Comparison of ENCODE assay signal across 15 mouse cellular contexts in genomic region chr6:122605483-122605882, GRCm38 (mm10). TPM values are rescaled to one million over a fixed set of nuclear protein-coding genes. Genes with fewer than 3 reads are reported as not detected.
DNase-seq lines count a peak whose midpoint lies in the region; ATAC-seq and TF ChIP-seq lines count a peak whose summit lies in the region.
"Had no signal": no experiment of that assay in that cellular context is flagged by ENCODE, and none has a peak within 500 bp of the region (broad histone marks: within the 10 kb centered on the region; RNA-seq: fewer than 3 reads in every experiment).

No protein-coding gene starts in this region.

- peak; percentile 43 for TF ChIP-seq CTCF in layer of hippocampus, adult 2 months (conservative IDR thresholded peaks at IDR 0.05)
- TF ChIP-seq CTCF in MEL (IDR thresholded peaks at IDR 0.05 in 2 of 3, conservative IDR thresholded peaks at IDR 0.05 in 1 of 3; ENCODE audit: control insufficient read depth in 1 of 3, insufficient read depth in 1 of 3, low read depth in 2 of 3, low read length in 3 of 3, poor library complexity in 1 of 3, severe bottlenecking in 1 of 3), result peak; percentile 52 to 71 (median 56)

- peaks cover 0 to 21% of the 10 kb centered on the region in 2 experiments; a peak in 3 of 4 replicates for H3K36me3 ChIP-seq in MEL (ENCODE audit: control insufficient read depth in 1 of 2, insufficient read depth in 2 of 2, low read length in 2 of 2)
- H3K36me3 ChIP-seq in midbrain, embryonic 16.5 days (ENCODE audit: control insufficient read depth, insufficient read depth, low read length), result no peaks in the 10 kb centered on the region
- H3K36me3 ChIP-seq: forebrain, embryonic 12.5 days; liver, embryonic 13.5 days had no signal

- peaks cover 24% of the 10 kb centered on the region for H3K79me2 ChIP-seq in MEL (ENCODE audit: control insufficient read depth, insufficient read depth, low read length, poor library complexity)

- no peak overlapping the region for H3K4me3 ChIP-seq in layer of hippocampus, adult 2 months
- H3K4me3 ChIP-seq in MEL (ENCODE audit: control insufficient read depth in 1 of 2, insufficient read depth in 1 of 2, low read depth in 2 of 2, low read length in 2 of 2), result no peak overlapping the region
- H3K4me3 ChIP-seq in midbrain, embryonic 16.5 days (ENCODE audit: low read depth, low read length), result no peak overlapping the region
- H3K4me3 ChIP-seq: forebrain, embryonic 12.5 days; liver, embryonic 13.5 days had no signal

- TF ChIP-seq POLR2A in MEL (IDR thresholded peaks at IDR 0.05; ENCODE audit: control insufficient read depth in 1 of 2, insufficient read depth in 1 of 2, low read depth in 1 of 2, low read length in 2 of 2, poor library complexity in 1 of 2), result no peak

- no peak; the same call in none of the 2 replicates for TF ChIP-seq RAD21 in MEL (IDR thresholded peaks at IDR 0.05; ENCODE audit: low read depth, low read length)

- no peaks in the 10 kb centered on the region for H3K9me3 ChIP-seq in MEL (replicated peaks; ENCODE audit: insufficient read depth, low read length)
- no peaks in the 10 kb centered on the region for H3K9me3 ChIP-seq in midbrain, embryonic 16.5 days (replicated peaks; ENCODE audit: control insufficient read depth, low read length, poor library complexity, severe bottlenecking)
- H3K9me3 ChIP-seq: forebrain, embryonic 12.5 days; liver, embryonic 13.5 days had no signal

- WGBS in midbrain, embryonic 16.5 days, result 87% methylated on average over 8 of the region's 8 CpGs

- DNase-seq in layer of hippocampus, adult 2 months (ENCODE audit: low spot score in 2 of 2), result no peak
- DNase-seq in layer of hippocampus, adult 9-11 months, result no peak
- DNase-seq in A20 (ENCODE audit: low read depth, low spot score) (peak; percentile 85), MEL (ENCODE audit: low read depth, low spot score) (peak; percentile 71)
- no peak for DNase-seq in frontal cortex, adult 2 months (ENCODE audit: extremely low spot score in 1 of 2, low spot score in 1 of 2)
- no peak for DNase-seq in heart, adult 9 months (ENCODE audit: low spot score in 2 of 2)
- DNase-seq: heart, adult 18-20 months; liver, embryonic 13.5 days had no signal

- peaks cover 9 to 22% of the 10 kb centered on the region in 2 experiments for H3K4me1 ChIP-seq in MEL (ENCODE audit: control insufficient read depth in 1 of 2, insufficient read depth in 2 of 2, low read length in 2 of 2)
- peaks cover 5% of the 10 kb centered on the region; the same call in 1 of the 2 replicates for H3K4me1 ChIP-seq in midbrain, embryonic 16.5 days (ENCODE audit: control insufficient read depth, insufficient read depth, low read length)

- peak; percentile 65 for ATAC-seq in megakaryocyte-erythroid progenitor cell, adult 5-6 weeks (replicated peaks; ENCODE audit: low FRiP score, low TSS enrichment, poor library complexity, severe bottlenecking)
- ATAC-seq in midbrain, embryonic 16.5 days, result no peak

- no peak for TF ChIP-seq EP300 in MEL (IDR thresholded peaks at IDR 0.05; ENCODE audit: low read depth in 1 of 2, low read length in 2 of 2)

- no peak overlapping the region for H3K27ac ChIP-seq in layer of hippocampus, adult 2 months
- H3K27ac ChIP-seq in MEL (ENCODE audit: control insufficient read depth, low read depth, low read length), result no peak overlapping the region
- no peak overlapping the region for H3K27ac ChIP-seq in midbrain, embryonic 16.5 days (ENCODE audit: low read length)
- H3K27ac ChIP-seq: forebrain, embryonic 12.5 days; liver, embryonic 13.5 days had no signal

- no peak overlapping the region for H3K4me2 ChIP-seq in midbrain, embryonic 16.5 days (ENCODE audit: low read length)
- H3K4me2 ChIP-seq: forebrain, embryonic 12.5 days; liver, embryonic 13.5 days had no signal

- no peak overlapping the region for H3K9ac ChIP-seq in MEL (ENCODE audit: control insufficient read depth, low read depth, low read length, poor library complexity, severe bottlenecking)
- H3K9ac ChIP-seq in midbrain, embryonic 16.5 days (ENCODE audit: low read depth, low read length), result no peak overlapping the region
- H3K9ac ChIP-seq: forebrain, embryonic 12.5 days; liver, embryonic 13.5 days had no signal

- no peaks in the 10 kb centered on the region for H3K27me3 ChIP-seq in MEL (ENCODE audit: control insufficient read depth in 1 of 2, insufficient read depth in 2 of 2, low read length in 2 of 2)
- no peaks in the 10 kb centered on the region for H3K27me3 ChIP-seq in midbrain, embryonic 16.5 days (ENCODE audit: control insufficient read depth, insufficient read depth, low read depth, low read length)
- H3K27me3 ChIP-seq: forebrain, embryonic 12.5 days; liver, embryonic 13.5 days had no signal

TF ChIP-seq in MEL, 35 proteins besides CTCF, POLR2A, EP300 and RAD21:
- TF ChIP-seq GATA1 (IDR thresholded peaks at IDR 0.05; ENCODE audit: low read depth, low read length), result no peak
- TF ChIP-seq ZKSCAN1 (IDR thresholded peaks at IDR 0.05; ENCODE audit: low read depth, low read length), result no peak
- no peak for TF ChIP-seq CHD2 (IDR thresholded peaks at IDR 0.05; ENCODE audit: low read length)
- TF ChIP-seq TBP (IDR thresholded peaks at IDR 0.05; ENCODE audit: low read depth, low read length), result no peak
- TF ChIP-seq ZMIZ1 (IDR thresholded peaks at IDR 0.05; ENCODE audit: low read depth, low read length), result no peak
- TF ChIP-seq MAX (IDR thresholded peaks at IDR 0.05; ENCODE audit: low read length), result no peak
- TF ChIP-seq ZNF384 (IDR thresholded peaks at IDR 0.05; ENCODE audit: low read depth, low read length), result no peak
- TF ChIP-seq MAFK (IDR thresholded peaks at IDR 0.05; ENCODE audit: borderline replicate concordance, low read depth, low read length), result no peak
- TF ChIP-seq KAT2A (conservative IDR thresholded peaks at IDR 0.05; ENCODE audit: low read depth, low read length), result no peak
- no peak for TF ChIP-seq SIN3A (IDR thresholded peaks at IDR 0.05; ENCODE audit: low read length)
- no peak for TF ChIP-seq MYC (IDR thresholded peaks at IDR 0.05; ENCODE audit: low read depth, low read length)
- TF ChIP-seq TCF12 (IDR thresholded peaks at IDR 0.05; ENCODE audit: low read depth, low read length), result no peak
- TF ChIP-seq SMC3 (IDR thresholded peaks at IDR 0.05; ENCODE audit: low read depth, low read length), result no peak
- no peak for TF ChIP-seq GABPA (IDR thresholded peaks at IDR 0.05; ENCODE audit: low read depth, low read length)
- TF ChIP-seq BHLHE40 (IDR thresholded peaks at IDR 0.05; ENCODE audit: borderline replicate concordance, low read depth, low read length), result no peak
- no peak for TF ChIP-seq E2F4 (IDR thresholded peaks at IDR 0.05; ENCODE audit: borderline replicate concordance, low read depth, low read length)
- TF ChIP-seq RCOR1 (IDR thresholded peaks at IDR 0.05; ENCODE audit: low read depth, low read length), result no peak
- no peak for TF ChIP-seq USF2 (IDR thresholded peaks at IDR 0.05; ENCODE audit: borderline replicate concordance in 1 of 2, insufficient read depth in 1 of 2, low read depth in 1 of 2, low read length in 2 of 2)
- no peak for TF ChIP-seq ELF1 (IDR thresholded peaks at IDR 0.05; ENCODE audit: low read depth, low read length)

RNA-seq across cellular contexts. Expression of gene Apobec1, which starts 3.2 kb away (rescaled TPM):
- 1 to 10 TPM; 1.5 to 2.3 TPM for total RNA-seq in layer of hippocampus, adult 2 months (2021)
- 4.5 and 4.9 TPM in 2 replicates for total RNA-seq in MEL (2012; rRNA removed)
- polyA plus RNA-seq in MEL (2012; ENCODE audit: insufficient read depth in 1 of 2, insufficient read length in 2 of 2, low read depth in 1 of 2, low replicate concordance in 2 of 2, missing spikeins in 1 of 2), result 1 to 10 TPM in 1 of 2 experiments, not detected in 1; 5.8 TPM
- total RNA-seq in megakaryocyte-erythroid progenitor cell, adult 5-6 weeks (2014; fragmentation: Nextera tagmentation), result 11.5 and 30.2 TPM in 2 replicates
- 3.1 and 6.2 TPM in 2 replicates for total RNA-seq in megakaryocyte-erythroid progenitor cell, adult 5-6 weeks (2017)
- polyA plus RNA-seq in frontal cortex, adult 2 months (2012; rRNA removed), result 3.3 and 5.5 TPM in 2 replicates
- 0.66 and 1.7 TPM in 2 replicates for polyA plus RNA-seq in midbrain, embryonic 16.5 days (2015; fragmentation: Nextera tagmentation; extraction: Ambion mirVana)

RNA-seq across cellular contexts. Expression of gene Gdf3, which starts 4.4 kb away (rescaled TPM):
- total RNA-seq in layer of hippocampus, adult 2 months (2021), result not detected
- 39.6 and 42.8 TPM in 2 replicates for total RNA-seq in MEL (2012; rRNA removed)
- 10 to 100 TPM in 1 of 2 experiments, not detected in 1; 50.2 TPM for polyA plus RNA-seq in MEL (2012; ENCODE audit: insufficient read depth in 1 of 2, insufficient read length in 2 of 2, low read depth in 1 of 2, low replicate concordance in 2 of 2, missing spikeins in 1 of 2)
- 14.1 and 24.4 TPM in 2 replicates for total RNA-seq in megakaryocyte-erythroid progenitor cell, adult 5-6 weeks (2014; fragmentation: Nextera tagmentation)
- 9.7 and 15.2 TPM in 2 replicates for total RNA-seq in megakaryocyte-erythroid progenitor cell, adult 5-6 weeks (2017)
- polyA plus RNA-seq in frontal cortex, adult 2 months (2012; rRNA removed), result not detected in 2 replicates
- polyA plus RNA-seq in midbrain, embryonic 16.5 days (2015; fragmentation: Nextera tagmentation; extraction: Ambion mirVana), result 0.09 TPM in 1 of 2 replicates, not detected in the other
- total RNA-seq: heart, adult 18-20 months; layer of hippocampus, postnatal 14 days had no signal
- polyA plus RNA-seq: forebrain, embryonic 12.5 days; stomach, embryonic 14.5 days had no signal

RNA-seq across cellular contexts. Expression of gene Dppa3, which starts 20.7 kb away (rescaled TPM):
- total RNA-seq in layer of hippocampus, adult 2 months (2021), result not detected
- not detected in 2 replicates for total RNA-seq in MEL (2012; rRNA removed)
- not detected for polyA plus RNA-seq in MEL (2012; ENCODE audit: insufficient read depth in 1 of 2, insufficient read length in 2 of 2, low read depth in 1 of 2, low replicate concordance in 2 of 2, missing spikeins in 1 of 2)
- not detected in 2 replicates for total RNA-seq in megakaryocyte-erythroid progenitor cell, adult 5-6 weeks (2014; fragmentation: Nextera tagmentation)
- not detected in 2 replicates for total RNA-seq in megakaryocyte-erythroid progenitor cell, adult 5-6 weeks (2017)
- not detected in 2 replicates for polyA plus RNA-seq in frontal cortex, adult 2 months (2012; rRNA removed)
- not detected in 2 replicates for polyA plus RNA-seq in midbrain, embryonic 16.5 days (2015; fragmentation: Nextera tagmentation; extraction: Ambion mirVana)
- total RNA-seq: heart, adult 18-20 months; layer of hippocampus, postnatal 14 days; monocyte, adult 5-6 weeks had no signal
- polyA plus RNA-seq: forebrain, embryonic 12.5 days; intestine, embryonic 14.5 days; liver, embryonic 13.5 days; stomach, embryonic 14.5 days had no signal

RNA-seq across cellular contexts. Expression of gene Aicda, which starts 51.9 kb away (rescaled TPM):
- not detected for total RNA-seq in layer of hippocampus, adult 2 months (2021)
- 0.13 TPM in 1 of 2 replicates, not detected in the other for total RNA-seq in MEL (2012; rRNA removed)
- polyA plus RNA-seq in MEL (2012; ENCODE audit: insufficient read depth in 1 of 2, insufficient read length in 2 of 2, low read depth in 1 of 2, low replicate concordance in 2 of 2, missing spikeins in 1 of 2), result under 1 TPM in 1 of 2 experiments, not detected in 1; 0.03 TPM
- total RNA-seq in megakaryocyte-erythroid progenitor cell, adult 5-6 weeks (2014; fragmentation: Nextera tagmentation), result not detected in 2 replicates
- total RNA-seq in megakaryocyte-erythroid progenitor cell, adult 5-6 weeks (2017), result not detected in 2 replicates
- not detected in 2 replicates for polyA plus RNA-seq in frontal cortex, adult 2 months (2012; rRNA removed)
- 0.24 and 0.31 TPM in 2 replicates for polyA plus RNA-seq in midbrain, embryonic 16.5 days (2015; fragmentation: Nextera tagmentation; extraction: Ambion mirVana)
- total RNA-seq: heart, adult 18-20 months; layer of hippocampus, postnatal 14 days; monocyte, adult 5-6 weeks had no signal
- polyA plus RNA-seq: forebrain, embryonic 12.5 days; liver, embryonic 13.5 days; stomach, embryonic 14.5 days had no signal

Comparison
In these comparisons a context has a peak if more than half of its experiments do, and no peak if none do; other contexts are left out.
1. DNase-seq: peak in A20 (single experiment) and MEL (single experiment); none in layer of hippocampus, adult 2 months (0 of 2), layer of hippocampus, adult 9-11 months (single experiment), frontal cortex, adult 2 months (0 of 2) and heart, adult 9 months (0 of 2).
2. RNA of gene Gdf3, which starts 4.4 kb away (total RNA-seq): 39.6 to 42.8 TPM in MEL and 9.7 to 24.4 TPM in megakaryocyte-erythroid progenitor cell, adult 5-6 weeks; not detected in layer of hippocampus, adult 2 months; every median in the first group is over 10 times any median in the second.